Mouse (Mus musculus) thymus, adult 2 months (tissue): ENCODE measurements around the gene 2610028H24Rik.

Experiments used
- CTCF ChIP-seq: fragments of 200-500 bp; IDR thresholded peaks from 2 replicates; pipeline ENCODE4 v1.5.1; 2012; ENCODE audit warnings: mild to moderate bottlenecking, control low read depth, low read length, moderate library complexity, borderline replicate concordance; ENCODE audit not compliant: control insufficient read depth, poor library complexity, insufficient read depth; ENCODE audit errors: extremely low read depth
- POLR2A ChIP-seq: fragments of 200-500 bp; IDR thresholded peaks from 2 replicates; pipeline ENCODE4 v1.6.1; 2012; ENCODE audit warnings: mild to moderate bottlenecking, low read length, control low read depth, moderate library complexity; ENCODE audit not compliant: control insufficient read depth, poor library complexity, insufficient read depth; ENCODE audit errors: extremely low read depth

GRCm38 (mm10) chr10:76448851-76449250 lies at the start of gene 2610028H24Rik:
- TF ChIP-seq CTCF: no peak
- TF ChIP-seq POLR2A: no peak
